Mouse (Mus musculus) testis, postnatal 14 days (tissue): Measurements from ENCODE around the gene Trim67.
"Not testable (repeated sequence)": the region's sequence is repeated elsewhere in the genome, so short reads cannot be mapped to it uniquely, and the experiment has no call there.

Experiments used
- DNase-seq: peaks from one replicate; pipeline ENCODE4 v3.0.0; 2021; ENCODE audit warnings: low spot score

The Trim67 gene

DNA sequence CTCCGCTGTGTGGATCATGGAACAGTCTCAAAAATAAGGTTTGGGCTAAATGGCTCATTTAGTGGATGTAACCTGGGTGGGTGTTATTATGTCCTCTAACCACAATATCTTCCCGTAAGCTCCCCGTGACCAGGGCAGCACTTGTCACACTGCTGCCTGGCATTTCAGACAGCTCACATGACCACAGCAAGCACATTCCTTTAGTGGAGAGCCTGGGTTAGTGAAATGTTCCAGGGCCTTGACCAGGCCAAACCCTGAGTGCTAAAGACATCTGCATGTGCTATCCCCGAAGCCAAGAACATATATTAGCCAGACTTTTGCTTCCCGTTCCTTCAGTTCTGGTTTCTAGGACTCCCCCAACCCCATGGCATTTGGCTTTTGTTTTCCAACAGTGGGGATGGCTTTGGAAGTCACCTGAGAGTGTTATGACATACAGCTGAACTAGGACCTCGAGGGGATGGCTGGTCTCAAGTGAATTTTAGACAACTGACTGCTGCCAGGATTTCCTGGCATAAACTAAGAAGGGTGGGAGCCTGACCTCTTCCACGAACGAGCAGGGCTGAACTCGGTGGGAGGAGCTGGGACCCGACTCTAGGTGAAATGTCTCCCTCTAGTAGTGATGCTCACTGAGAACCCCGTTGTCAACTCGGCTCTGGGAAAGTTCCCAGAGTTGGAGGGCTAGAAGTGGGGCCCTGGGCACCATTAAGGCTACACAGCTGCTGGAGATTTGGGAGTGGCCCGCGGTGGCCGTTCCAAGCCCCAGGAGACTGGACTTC lies 40.7 kb downstream of the Trim67 start:
- DNase-seq = no peak

DNA sequence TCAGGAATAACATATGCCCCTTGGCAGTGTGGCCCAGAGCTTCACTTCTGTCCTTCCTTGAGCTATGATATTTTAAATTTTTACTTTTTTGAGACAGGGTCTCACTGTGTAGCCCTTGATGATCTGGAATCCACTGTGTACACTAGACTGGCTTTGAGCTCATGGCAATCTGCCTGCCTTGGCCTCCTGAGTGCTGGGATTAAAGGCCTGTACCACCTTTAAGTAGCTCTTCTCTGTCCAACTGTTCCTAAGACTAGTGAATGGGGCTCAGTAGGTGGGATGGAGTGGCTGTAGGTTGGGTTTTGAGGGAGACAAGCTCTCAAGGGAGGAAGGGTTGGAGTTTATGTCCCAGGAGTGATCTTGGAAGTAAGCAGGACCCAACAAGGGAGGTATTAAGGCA lies 43.0 kb downstream of the Trim67 start:
- no peak for DNase-seq

DNA sequence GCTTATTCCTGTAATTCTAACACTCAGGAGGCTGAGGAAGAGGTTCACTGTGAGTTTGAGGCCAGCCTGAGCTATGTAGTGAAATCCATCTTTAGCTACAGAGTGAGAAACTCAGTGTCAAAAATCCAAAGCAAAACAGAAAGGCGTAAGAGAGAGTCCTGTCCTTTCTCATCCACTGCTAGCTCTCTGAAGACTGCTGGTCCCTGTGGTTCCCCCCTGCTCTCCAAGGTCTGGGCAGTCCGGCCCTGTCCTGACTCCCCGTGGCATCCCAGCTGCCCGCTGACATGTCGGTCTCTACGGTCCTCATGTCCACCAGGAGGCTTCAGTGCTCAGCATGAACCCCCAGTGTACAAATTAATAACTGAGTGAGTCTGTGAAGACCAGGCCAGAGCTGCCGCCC lies 43.4 kb downstream of the Trim67 start:
- no peak for DNase-seq

DNA sequence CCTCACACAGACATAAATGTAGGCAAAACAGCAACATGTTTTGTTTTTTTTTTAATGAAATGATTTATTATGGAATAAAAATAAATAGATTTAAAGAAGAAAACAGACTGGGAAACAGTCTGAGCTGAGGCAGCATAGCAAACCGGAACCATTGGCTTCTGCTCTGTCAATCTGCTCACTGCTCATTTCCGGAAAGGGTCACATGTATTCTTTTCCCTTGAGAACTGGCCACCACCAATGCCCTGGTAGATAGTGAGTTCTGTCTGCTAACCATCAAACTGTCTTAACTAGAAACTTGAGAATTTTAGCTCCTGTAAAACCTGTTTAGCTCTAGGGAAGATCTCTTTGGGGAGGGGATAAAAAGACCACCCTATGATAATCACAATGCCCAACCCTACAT lies 44.0 kb downstream of the Trim67 start:
- DNase-seq = no peak

DNA sequence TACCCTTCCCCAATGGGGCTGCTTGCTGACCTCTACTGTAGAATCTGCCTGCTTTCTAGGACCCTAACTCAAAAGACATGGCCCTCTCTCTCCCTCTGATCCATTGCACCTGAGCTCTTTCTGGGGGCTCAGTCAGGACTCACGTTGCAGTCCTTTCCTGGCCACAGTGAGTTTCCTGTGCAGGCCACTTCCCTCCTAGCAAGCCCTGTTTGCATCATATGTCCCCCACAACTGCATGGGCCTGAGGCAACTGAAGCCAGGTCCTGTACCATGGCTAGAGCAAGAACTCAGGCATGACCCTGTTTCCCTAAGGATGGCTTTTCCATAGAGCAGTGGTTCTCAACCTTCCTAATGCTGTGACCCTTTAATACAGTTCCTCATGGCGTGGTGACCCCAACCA lies 45.1 kb downstream of the Trim67 start:
- DNase-seq = no peak

DNA sequence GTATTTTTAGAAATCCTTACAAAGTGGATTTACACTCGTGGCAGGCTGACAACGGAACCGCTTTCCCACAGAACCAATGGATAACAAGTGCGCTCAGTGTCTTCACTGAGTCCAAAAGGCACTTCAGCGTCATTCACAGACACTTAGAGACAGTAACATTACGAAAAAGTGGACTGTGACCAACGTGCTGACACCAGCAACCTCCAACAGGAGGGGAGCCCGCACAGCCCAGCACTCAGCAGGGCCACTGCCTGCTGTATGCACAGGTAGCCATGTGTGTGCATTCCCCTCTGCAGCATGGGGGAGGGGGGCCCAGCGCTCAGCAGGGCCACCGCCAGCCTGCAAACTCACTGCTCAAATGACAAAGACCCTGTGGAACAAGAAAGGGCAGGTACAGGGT lies 46.5 kb downstream of the Trim67 start:
- DNase-seq = no peak

DNA sequence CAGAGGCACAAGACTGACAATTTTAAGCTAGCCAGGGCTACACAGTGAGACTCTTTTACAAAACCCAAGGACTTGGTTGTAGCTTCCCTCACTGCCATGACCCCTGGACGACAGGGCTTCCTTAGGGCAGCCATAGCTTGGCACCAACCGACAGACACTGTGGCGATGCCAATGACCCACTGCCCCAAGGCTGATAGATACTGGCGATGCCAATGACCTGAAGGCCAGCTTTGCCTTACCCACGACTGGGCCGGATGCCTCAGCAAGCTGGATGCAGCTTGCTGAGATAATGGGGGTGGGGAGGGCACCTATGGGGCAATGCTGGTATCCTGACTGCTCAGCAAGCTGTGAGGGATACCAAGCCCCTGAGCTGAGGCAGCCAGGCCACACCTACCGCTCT lies 48.0 kb downstream of the Trim67 start:
- DNase-seq = no peak

DNA sequence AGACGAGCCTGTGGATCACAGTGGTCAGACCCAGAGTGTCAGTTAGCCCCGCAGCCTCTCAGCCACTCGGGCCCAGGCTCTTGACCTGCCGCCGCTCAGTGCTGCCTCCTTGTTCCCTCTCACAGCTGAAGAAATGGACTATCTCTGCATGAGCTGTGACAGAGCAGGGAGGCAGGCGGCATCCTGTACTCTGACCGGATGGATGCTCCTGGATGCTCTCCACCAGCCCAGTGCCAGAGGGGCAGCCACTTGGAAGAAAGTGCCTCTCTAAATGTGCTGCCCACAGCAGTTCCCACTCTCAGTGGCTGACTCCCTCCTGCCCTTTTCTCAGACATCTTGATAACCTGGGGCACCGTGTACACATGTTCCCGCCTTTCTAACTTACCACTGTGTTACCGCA lies 48.9 kb downstream of the Trim67 start:
- no peak for DNase-seq

DNA sequence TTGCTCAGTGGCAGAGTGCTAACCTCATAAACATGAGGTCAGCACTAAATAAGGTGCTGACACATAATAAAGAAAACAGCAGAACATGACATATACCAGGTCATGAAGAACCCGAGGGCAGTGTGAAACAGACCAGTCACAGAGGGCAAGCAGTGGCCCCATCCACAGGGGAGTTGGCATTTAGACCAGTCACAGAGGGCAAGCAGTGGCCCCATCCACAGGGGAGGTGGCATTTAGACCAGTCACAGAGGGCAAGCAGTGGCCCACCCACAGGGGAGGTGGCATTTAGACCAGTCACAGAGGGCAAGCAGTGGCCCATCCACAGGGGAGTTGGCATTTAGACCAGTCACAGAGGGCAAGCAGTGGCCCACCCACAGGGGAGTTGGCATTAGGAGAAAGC lies 50.0 kb downstream of the Trim67 start:
- not testable (repeated sequence) for DNase-seq

DNA sequence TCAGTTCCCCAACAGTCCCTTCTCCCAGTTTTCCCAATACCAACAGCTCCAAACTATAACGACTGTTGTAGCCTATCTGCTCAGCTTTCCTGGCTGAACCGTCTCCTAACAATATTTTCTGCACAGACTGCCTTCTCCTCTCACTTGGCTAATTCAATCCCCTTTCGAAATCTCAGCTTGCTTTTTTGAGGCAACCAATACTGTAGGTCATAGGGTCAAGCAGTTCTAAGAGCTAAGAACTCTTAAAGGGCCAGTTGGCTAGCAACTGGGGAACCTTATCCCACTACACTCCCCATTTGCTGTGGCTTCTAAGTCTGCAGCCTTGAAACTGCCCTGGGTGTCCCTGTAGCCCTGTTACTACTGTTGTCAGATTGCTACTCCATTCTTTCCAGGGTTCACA lies 52.2 kb downstream of the Trim67 start:
- DNase-seq = no peak

DNA sequence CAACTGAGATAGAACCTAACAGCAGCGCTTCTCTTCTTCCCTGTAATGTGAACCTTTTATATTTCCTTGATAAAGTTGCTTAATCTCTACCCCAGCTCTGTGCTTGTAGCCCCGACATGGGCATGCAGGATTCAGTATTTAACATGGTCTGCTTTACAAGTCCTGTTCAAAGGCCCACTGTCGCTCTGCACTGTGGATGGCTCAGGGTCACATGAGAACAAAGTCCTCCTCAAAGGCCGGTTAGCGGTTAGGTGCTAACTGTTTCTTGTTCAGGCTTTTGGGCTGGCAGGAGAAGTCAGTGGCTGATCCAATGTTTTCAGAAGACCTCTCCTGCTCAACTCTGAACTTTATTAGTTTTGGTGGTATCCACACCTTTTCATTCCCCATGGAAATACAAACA lies 52.7 kb downstream of the Trim67 start:
- DNase-seq = no peak

DNA sequence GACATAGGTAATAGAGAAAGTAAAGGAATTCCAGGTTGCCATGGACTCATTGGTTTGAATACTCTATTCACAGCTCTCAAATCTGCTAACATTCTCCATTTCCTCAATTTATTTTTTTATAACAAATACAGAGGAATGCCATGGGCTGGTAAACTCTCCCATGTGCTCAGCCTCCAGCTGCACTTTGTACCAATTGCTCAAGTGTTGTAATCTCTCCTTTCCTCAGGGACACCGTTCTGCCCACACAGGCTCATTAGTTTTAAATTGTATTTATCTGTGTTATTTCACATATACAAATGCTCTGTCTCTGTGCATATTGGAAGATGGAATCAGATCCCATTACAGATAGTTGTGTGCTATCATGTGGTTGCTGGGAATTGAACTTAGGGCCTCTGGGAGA lies 60.6 kb downstream of the Trim67 start:
- DNase-seq = no peak

DNA sequence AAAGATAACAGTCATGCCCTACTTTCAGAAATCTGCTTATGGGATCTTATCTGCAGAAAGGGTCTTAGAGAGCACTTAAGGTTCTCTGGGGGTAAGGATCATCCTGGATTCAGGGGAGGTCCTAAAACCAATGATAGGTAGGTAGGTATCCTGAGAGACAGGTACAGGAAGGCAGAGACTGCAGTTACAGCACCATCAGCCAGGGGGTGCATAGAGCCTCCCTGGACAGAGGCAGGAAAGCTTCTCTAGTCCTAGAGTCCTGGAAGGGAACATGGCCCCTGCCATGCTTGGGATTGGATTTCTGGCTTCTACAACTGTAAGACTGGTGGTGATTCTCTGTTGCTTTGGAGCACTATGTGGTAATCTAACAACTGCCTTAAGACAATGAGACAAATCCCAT lies 66.6 kb downstream of the Trim67 start:
- DNase-seq = no peak

DNA sequence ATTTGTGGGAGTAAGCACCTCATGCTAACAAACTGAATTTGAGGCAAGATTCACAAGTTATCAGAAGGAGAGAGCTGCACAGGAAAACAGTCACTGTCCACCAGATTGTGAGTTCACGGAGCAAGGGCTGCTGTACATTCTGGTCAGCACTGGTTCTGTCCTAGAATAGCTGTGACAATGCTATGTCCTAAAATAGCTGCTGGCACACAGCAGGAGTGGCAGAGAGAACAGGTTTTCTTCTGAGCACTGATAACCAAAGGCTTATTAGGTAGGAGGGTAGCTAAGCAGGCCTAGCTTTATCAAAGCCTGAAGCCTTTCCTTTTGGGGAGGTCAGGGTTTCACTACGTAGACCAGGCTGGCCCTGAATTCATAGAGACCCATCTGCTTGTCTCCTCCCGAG lies 67.3 kb downstream of the Trim67 start:
- DNase-seq = no peak

DNA sequence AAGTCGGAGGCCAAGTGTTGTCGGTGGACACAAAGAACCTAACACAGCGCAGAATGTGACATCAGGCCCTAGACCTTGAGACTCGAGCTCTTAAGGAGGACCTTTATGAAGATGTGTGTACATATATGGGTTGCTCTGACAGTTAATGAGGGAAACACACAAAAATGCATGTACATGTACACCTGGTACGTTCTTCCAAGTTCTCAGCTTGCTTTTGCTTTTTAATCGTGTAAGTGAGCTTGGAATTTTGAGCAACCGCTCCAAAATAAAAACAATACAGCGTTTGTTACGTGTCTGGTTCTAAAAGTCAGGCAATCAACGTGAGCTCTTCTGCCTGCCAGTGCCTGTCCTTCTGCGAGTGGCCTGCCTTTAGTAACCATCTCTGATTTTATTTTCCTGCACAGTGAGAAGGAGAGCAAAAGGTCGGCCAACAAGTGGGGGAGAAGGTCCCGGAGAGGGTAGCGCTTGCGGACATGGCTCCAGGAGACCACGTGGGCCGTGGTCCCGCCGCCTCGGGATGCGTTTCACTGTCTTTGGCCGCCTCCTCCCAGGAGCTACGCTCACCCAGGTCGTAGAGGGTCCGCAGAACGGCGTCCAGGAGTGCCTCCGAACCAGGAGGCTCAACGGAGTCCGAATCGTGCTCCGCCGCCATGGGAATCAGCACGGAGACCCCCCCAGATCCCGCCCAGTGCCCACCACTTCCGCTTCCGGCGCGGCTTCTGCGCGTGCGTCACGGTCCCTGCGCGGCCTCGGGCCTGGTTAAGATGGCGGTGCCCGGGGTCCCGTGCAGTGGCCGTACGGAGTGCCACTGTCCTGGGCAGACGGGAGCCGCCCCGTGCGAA lies 69.7 kb downstream of the Trim67 start, which contains the start of the genes Gnpat and 2810004N23Rik:
TSS of gene Gnpat (plus strand) at position 713 of the 842 bp plus-strand sequence.
TSS of gene 2810004N23Rik (minus strand) at position 800 of the 842 bp plus-strand sequence.
- peak; percentile 93 for DNase-seq

DNA sequence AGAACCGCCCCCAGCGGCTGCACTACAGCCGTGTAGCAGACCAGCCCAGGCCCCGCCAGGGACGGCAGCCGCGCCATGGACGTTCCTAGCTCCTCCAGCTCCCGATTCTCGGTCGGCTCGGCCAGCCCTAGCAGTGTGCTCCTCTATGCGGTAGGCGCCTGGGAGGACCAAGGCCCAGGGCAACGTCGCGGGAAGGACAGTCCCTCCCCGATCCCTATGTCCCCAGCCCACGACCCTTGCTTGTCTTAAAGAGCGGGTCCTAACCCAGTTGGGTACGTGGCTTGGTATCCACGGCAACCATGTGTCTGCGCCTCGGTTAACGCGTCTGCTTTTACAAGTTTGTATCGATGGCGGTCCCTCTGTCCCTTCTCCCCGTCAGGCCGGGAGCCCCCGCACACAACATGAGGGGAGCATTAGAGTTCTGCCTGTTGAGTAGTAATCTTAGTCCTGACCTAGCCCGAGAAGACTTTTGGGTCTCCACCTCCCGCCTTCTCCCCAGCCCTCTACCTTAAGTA lies 70.3 kb downstream of the Trim67 start:
- no peak for DNase-seq

DNA sequence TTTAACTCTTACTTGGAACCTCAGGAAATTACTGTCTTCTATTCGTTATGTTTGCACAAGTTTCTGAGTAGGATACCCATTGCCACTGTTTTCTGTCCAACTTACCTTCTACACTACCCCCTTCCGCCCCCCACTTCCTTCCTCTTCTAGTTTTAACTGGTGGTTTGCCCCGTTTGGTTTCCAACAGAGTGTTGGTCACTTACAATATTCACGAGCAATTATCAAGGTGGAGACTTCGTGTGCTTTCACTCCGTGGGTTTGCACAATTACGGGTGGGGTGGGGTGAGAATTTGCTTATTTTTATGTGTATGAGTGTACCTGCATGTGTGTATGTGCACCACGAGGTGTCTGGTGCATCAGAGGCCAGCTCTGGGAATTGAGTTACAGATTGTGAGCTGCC lies 70.8 kb downstream of the Trim67 start:
- no peak for DNase-seq

DNA sequence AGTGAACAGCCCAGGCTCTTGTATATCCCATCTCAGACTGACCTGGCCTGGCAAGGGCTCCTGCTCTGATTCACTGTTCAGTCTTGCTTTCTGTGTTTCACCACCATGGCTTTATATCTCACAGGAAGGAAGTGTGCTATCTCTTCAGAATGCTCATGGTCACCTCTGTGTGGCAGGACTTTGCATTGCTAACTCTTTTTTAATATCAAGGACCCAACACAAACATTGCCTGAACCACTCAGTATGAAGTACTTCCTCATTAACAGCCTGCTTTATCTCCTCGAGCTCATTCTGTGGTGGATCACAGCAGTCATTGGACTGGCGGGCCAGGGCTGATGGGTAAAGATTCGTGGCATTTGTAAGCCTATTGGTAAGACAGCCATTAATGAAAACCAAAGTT lies 73.8 kb downstream of the Trim67 start:
- no peak for DNase-seq

DNA sequence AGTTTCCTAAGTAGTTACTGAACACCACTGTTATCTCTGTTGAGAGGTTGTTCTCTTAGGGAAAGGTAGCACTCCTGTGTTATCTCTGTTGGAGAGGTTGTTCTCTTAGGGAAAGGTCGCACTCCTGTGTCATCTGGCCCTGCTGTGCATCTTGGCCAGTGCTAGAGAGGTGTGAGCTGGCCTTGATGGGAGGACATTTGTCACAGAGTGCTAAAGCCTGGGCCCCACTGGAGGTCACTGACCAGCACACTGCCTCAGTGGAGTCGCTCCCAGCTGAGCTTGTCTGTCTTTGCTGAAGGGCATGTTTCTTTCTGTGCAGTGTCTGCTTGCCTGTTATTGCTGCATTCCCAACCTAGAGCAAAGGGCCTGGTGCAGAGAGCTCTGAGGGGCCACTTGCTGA lies 74.2 kb downstream of the Trim67 start:
- DNase-seq = no peak

DNA sequence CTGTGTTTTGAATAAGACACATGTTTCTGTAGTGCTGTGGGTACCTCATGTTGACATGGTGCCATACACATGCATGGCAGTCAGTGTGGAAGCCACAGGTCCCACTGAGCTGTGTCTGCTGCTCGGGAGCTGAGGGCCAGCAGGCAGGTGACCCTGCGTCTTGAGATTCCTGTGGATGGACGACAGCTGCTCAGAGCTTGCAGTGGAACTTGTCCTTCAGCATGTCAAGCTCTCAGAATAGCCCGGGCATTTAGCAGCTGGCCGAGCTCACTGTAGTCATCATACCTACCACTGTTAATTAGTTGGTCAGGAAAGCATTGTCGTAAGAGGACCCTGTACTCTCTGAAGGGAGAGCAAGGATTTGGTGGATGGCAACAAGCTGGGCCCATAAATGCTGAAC lies 76.8 kb downstream of the Trim67 start:
- DNase-seq = no peak

DNA sequence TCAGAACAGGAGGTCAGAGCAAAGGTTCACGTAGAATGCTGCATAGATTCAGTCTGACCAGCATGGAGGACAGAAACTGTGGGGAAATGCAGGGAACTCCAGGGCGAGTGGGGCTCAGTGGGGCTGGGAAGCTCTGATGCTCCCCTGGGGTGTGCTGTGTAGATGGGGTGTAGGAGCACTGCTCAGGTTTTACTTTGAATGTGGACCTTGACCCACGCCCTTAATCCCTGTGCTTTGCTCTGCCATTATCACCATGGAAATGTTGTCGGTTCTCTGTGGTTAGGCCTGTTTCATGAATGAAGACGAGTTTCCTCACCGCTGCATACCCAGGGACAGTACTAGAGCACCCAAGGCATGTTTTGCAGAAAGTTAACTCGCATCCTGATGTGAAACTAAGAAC lies 78.6 kb downstream of the Trim67 start:
- DNase-seq = no peak

DNA sequence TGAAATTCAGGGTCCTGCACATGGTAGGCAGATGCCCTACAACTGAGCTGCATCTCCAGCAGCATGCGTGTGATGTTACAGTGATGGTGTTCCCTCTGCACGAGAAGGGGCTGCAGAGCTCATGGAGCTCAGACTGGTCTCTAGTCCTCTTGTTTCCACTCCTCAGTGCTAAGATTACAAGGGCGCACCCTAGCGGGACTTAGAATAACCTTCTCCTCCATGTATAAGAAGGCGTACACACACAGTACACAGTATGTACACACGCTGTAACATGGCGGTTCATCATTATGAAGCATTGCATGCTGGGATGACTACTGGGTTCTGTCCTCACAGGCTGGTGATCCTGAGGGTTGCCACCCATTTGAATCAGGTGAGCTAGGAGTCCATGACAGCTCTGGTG lies 79.2 kb downstream of the Trim67 start:
- no peak for DNase-seq

DNA sequence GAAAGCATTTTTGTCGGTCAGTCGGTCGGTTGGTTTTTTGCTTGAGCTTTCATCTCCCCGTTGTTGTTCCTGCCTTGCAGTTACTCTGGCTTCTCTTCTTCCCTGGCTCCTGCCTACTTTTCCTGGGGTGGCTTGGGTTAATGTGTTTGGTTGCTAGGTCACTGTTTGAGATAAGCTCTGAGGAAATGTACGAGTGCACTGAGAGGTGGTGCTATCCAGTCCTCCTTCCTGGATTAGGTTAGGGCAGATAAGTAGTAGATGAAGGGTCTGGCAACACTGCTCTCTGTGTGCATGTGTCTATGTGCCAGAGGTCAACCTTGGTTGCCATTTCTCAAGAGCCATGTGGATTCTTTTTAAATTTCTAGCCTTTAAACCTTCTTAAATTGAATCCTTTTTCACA lies 79.8 kb downstream of the Trim67 start:
- DNase-seq = no peak
